Mouse (Mus musculus) lung, embryonic 14.5 days (tissue): Measurements from ENCODE around the gene Tango6. TPM values are rescaled to one million over a fixed set of nuclear protein-coding genes. Genes with fewer than 3 reads are reported as not detected.

ENCODE experiments used
- ATAC-seq: fragments of 200-750 bp; cut with Nextera tagmentation; 2 replicates; pipeline ENCODE4 v1.8.0; 2017; ENCODE audit warnings: mild to moderate bottlenecking, moderate TSS enrichment, moderate library complexity; ENCODE audit not compliant: insufficient read depth
- DNase-seq: peaks from one replicate; pipeline ENCODE4 v3.0.0-alpha.2; 2015
- H3K27ac ChIP-seq: fragments of 300-500 bp; sonication (generic); 2 replicates; pipeline ENCODE4 v1.5.1; 2014; ENCODE audit warnings: low read depth, mild to moderate bottlenecking, moderate library complexity
- H3K27me3 ChIP-seq: fragments of 300-500 bp; sonication (generic); 2 replicates; pipeline ENCODE4 v1.6.1; 2014; ENCODE audit warnings: low read length, control low read depth; ENCODE audit not compliant: insufficient read depth
- H3K36me3 ChIP-seq: fragments of 300-500 bp; sonication (generic); 2 replicates; pipeline ENCODE4 v1.6.1; 2014; ENCODE audit warnings: control low read depth; ENCODE audit not compliant: insufficient read depth
- H3K4me1 ChIP-seq: fragments of 300-500 bp; sonication (generic); 2 replicates; pipeline ENCODE4 v1.6.1; 2014; ENCODE audit warnings: antibody characterized with exemption, control low read depth; ENCODE audit not compliant: insufficient read depth
- H3K4me2 ChIP-seq: fragments of 300-500 bp; sonication (generic); 2 replicates; pipeline ENCODE4 v1.6.1; 2014; ENCODE audit warnings: mild to moderate bottlenecking
- H3K4me3 ChIP-seq: fragments of 300-500 bp; sonication (generic); 2 replicates; pipeline ENCODE4 v1.5.1; 2014; ENCODE audit warnings: low read depth, low read length
- H3K9ac ChIP-seq: fragments of 300-500 bp; sonication (generic); 2 replicates; pipeline ENCODE4 v1.6.1; 2014
- H3K9me3 ChIP-seq: fragments of 300-500 bp; sonication (generic); 2 replicates; pipeline ENCODE4 v1.6.1; 2016; ENCODE audit warnings: low read depth, low read length, control low read depth
- CTCF ChIP-seq: IDR thresholded peaks from 2 replicates; pipeline ENCODE4 v1.5.1; 2016; ENCODE audit warnings: antibody characterized with exemption, low read depth
- WGBS: fragments of 180-500 bp; shearing (Covaris S2); extraction: QIAGEN DNeasy Blood & Tissue Kit; methylation state at CpG from one replicate; pipeline ENCODE4 v1.1.7; 2014; 5-methylcytosine and 5-hydroxymethylcytosine counted together
- polyA plus RNA-seq: library from polyadenylated mRNA; unstranded; fragments of >200 nt; fragmentation: Nextera tagmentation; extraction: Ambion mirVana; gene quantifications from 2 replicates; pipeline ENCODE4 v1.2.1, GENCODE M21; 2014

The Tango6 gene
- polyA plus RNA-seq, 1 experiment from 2014 or later = 12.6 TPM

DNA sequence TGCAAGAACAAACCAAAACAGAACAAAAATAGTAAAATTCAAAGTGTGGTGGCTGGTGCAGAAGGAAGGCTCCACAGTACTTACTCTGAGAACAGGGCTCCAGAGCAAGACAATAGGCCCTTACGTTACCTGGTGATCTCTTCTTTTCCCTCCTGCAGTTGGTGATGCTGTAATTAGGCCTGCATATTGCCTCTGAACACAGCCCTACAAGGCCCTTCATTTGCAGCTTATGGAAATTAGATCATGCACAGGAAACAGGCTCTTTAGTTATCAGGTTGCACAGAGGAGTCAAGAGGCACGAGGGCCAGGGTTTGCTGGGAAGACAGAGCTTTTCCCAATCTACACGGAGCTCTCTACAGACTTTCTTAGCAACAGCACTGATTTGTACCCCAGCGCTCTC is 31.4 kb downstream of the Tango6 start:
- no peaks in the 10 kb centered on the region for H3K4me1 ChIP-seq
- H3K27me3 ChIP-seq = no peaks in the 10 kb centered on the region
- ATAC-seq = no peak
- H3K27ac ChIP-seq = no peak overlapping the region; the same call in 1 of the 2 replicates
- H3K9ac ChIP-seq = no peak overlapping the region
- no peak for DNase-seq
- no peaks in the 10 kb centered on the region for H3K9me3 ChIP-seq
- H3K4me3 ChIP-seq = no peak overlapping the region
- peaks cover 17% of the 10 kb centered on the region; the same call in 1 of the 2 replicates for H3K36me3 ChIP-seq
- H3K4me2 ChIP-seq = no peak overlapping the region
- 71% methylated on average over 4 of the region's 4 CpGs for WGBS
- TF ChIP-seq CTCF = no peak

DNA sequence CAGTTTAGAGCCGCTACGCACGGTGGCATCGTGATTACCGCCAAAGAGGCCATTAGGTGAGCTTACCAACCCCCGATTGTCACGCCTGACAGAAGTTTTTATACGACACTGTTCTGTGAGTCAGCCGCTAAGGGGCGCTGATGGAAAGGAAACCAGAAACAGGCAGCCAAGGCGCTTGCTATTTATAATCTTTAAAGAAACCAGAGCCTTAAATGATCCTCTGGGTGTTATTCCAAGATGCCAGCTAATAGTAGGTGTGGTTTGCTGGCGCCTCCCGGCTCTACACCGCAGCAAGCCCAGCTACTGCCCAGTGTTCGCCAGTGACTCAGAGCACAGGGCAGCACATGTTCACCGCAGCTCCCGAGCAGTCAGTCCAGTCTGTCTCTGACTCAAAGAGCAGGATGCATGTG is 35.2 kb downstream of the Tango6 start:
- TF ChIP-seq CTCF = peak; percentile 76
- Histone ChIP-seq H3K27me3 (no peaks in the 10 kb centered on the region), H3K4me1 (no peaks in the 10 kb centered on the region), H3K9ac (no peak overlapping the region), H3K27ac (no peak overlapping the region; the same call in 1 of the 2 replicates), H3K4me2 (0 out of 2 replicates have a peak overlapping the region, but pooled peaks have one; percentile 10), H3K4me3 (no peak overlapping the region), H3K9me3 (no peaks in the 10 kb centered on the region), H3K36me3 (peaks cover 30% of the 10 kb centered on the region)
- DNase-seq = peak; percentile 90
- WGBS = 18% methylated on average over 17 of the region's 17 CpGs
- peak; percentile 54; the same call in 1 of the 2 replicates for ATAC-seq

DNA sequence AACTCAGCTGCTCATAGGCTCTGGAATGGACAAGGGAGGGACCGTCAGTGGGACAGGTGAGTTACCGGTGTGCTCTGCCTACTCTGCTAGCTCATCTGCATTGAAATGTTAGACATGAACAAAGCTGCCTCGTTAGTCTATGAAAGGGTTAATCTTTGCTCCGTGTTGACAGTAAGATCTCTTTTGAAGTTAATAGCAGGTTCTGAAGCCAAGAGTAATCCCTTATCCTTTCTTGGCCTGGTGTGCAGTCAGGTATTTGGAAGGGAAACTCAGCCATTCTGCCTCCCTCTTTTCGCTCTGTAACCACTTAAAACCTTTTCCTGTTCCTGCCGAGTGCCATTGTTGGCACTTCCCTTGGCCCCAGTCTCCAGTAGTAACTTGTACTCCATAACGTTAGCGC is 38.1 kb downstream of the Tango6 start:
- no peak for TF ChIP-seq CTCF
- WGBS = 54% methylated on average over 8 of the region's 8 CpGs
- no peak overlapping the region for H3K4me3 ChIP-seq
- H3K9me3 ChIP-seq = no peaks in the 10 kb centered on the region
- H3K4me1 ChIP-seq = no peaks in the 10 kb centered on the region
- H3K9ac ChIP-seq = no peak overlapping the region
- peaks cover 31% of the 10 kb centered on the region for H3K36me3 ChIP-seq
- ATAC-seq = no peak; the same call in 1 of the 2 replicates
- peak overlapping the region; percentile 58 for H3K27ac ChIP-seq
- H3K27me3 ChIP-seq = no peaks in the 10 kb centered on the region
- H3K4me2 ChIP-seq = no peak overlapping the region
- DNase-seq = peak; percentile 34

DNA sequence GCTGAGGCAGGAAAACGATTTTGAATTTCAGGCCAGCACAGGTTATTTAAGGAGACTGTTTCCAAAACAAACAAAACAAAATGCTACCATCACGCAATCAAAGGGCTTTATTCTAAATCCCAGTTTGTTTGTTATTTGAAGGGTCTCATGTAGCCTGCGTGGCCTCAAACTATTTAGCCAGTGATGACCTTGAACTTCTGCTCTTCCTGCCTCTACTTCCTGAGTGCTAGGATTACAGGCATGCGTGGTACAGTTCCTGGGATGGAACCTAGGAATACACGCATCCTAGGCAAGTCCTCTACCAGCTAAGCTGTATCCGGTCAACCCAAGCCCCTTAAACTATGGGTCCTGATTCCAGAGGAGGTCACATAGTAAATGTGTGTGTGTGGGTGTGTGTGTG is 39.6 kb downstream of the Tango6 start:
- Histone ChIP-seq H3K27ac (no peak overlapping the region), H3K9me3 (no peaks in the 10 kb centered on the region), H3K9ac (no peak overlapping the region), H3K27me3 (no peaks in the 10 kb centered on the region), H3K4me1 (no peaks in the 10 kb centered on the region), H3K4me2 (no peak overlapping the region), H3K36me3 (peaks cover 39% of the 10 kb centered on the region), H3K4me3 (no peak overlapping the region)
- TF ChIP-seq CTCF = no peak
- 82% methylated on average over 6 of the region's 6 CpGs for WGBS
- no peak for ATAC-seq
- peak; percentile 36 for DNase-seq

DNA sequence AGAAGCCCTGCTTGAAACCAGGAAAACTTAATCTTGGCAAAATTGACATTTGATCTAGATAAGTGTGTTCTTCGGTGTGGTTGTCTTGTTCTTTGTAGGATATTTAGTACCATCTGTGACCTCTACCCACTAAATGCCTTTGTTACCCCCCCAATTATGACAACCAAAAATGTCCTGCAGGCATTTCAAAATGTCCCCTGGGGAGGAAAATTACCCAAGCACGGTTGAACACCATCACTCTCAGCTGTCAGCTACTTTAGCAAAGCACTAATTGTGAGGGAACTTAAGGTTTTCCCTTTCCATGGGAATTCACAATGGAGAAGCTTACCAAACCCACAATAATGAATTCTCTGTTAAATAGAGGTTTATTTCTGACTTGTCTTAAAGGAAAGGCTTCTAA is 41.1 kb downstream of the Tango6 start:
- no peak overlapping the region for H3K9ac ChIP-seq
- no peaks in the 10 kb centered on the region for H3K27me3 ChIP-seq
- H3K9me3 ChIP-seq = no peaks in the 10 kb centered on the region
- ATAC-seq = no peak
- H3K4me1 ChIP-seq = no peaks in the 10 kb centered on the region
- whole genome bisulfite sequencing = 58% methylated on average over 2 of the region's 2 CpGs
- no peak overlapping the region for H3K27ac ChIP-seq
- H3K4me2 ChIP-seq = no peak overlapping the region
- DNase-seq = no peak
- H3K4me3 ChIP-seq = no peak overlapping the region
- H3K36me3 ChIP-seq = peaks cover 36% of the 10 kb centered on the region
- TF ChIP-seq CTCF = no peak

DNA sequence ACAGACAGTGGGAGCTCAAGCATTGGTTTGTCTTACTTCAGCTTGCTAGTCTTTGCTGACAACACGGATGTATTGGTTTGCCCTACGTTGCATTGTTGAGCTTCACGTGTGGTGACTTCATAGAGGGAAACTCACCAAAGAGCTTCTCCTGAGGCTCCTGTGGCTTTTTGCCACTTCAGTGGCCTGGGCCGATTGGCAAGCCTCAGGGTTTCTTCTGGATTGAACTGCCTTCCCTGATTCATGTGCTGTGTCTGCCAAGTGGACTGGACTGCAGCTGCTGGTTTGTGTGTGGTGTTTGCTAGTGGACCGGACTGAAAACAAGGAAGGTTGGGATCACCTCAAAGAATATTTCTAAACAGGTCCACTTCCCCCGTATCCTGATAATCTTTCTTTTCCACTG is 43.7 kb downstream of the Tango6 start:
- WGBS = 80% methylated on average over 6 of the region's 6 CpGs
- no peak for DNase-seq
- no peak for TF ChIP-seq CTCF
- Histone ChIP-seq H3K9ac (no peak overlapping the region), H3K4me1 (no peaks in the 10 kb centered on the region), H3K27ac (no peak overlapping the region; the same call in 1 of the 2 replicates), H3K4me2 (no peak overlapping the region), H3K9me3 (no peaks in the 10 kb centered on the region), H3K4me3 (no peak overlapping the region), H3K27me3 (no peaks in the 10 kb centered on the region), H3K36me3 (peaks cover 24% of the 10 kb centered on the region; the same call in 1 of the 2 replicates)
- no peak for ATAC-seq

DNA sequence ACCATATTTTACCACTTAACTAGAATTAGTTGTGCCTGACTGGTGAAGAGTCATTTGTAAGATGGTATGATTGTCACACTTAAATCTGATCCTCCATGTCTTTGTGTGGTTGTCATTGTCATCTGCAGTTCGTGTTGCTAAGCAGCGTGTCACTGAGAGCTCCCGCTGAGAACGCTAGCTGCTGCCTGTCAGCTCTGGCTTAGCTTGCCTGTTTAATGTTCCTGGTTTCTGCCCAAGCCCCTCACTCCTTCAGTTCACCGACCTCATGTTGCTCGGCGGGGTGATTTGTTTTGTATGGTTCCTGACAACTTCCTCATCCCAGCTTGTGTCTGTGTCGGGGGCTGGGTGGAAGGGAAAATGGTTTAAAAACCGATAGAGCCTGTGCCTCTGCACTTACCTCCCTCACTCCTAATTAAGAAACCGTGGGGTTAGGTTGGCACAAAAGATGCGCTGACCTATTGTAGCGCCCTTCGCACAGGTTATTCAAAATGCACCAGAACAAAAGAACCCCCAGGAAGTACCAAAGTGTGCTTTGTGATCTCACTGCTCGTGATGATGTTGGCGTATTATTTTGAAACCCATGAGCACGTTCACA is 44.5 kb downstream of the Tango6 start:
- Histone ChIP-seq H3K4me2 (no peak overlapping the region), H3K9me3 (no peaks in the 10 kb centered on the region), H3K36me3 (peaks cover 24% of the 10 kb centered on the region; the same call in 1 of the 2 replicates), H3K4me1 (no peaks in the 10 kb centered on the region), H3K4me3 (no peak overlapping the region), H3K9ac (no peak overlapping the region; the same call in 1 of the 2 replicates), H3K27ac (peak overlapping the region; percentile 36; the same call in 1 of the 2 replicates), H3K27me3 (no peaks in the 10 kb centered on the region)
- WGBS = 45% methylated on average over 16 of the region's 16 CpGs
- DNase-seq (no peak), ATAC-seq (no peak)
- TF ChIP-seq CTCF = no peak
